Mouse (Mus musculus) skeletal muscle tissue, adult 2 months (tissue): ENCODE results near the gene Tmem268.

Experiments used
- DNase-seq: peaks from one replicate; pipeline ENCODE4 v3.0.0-alpha.2; 2012; ENCODE audit warnings: low read depth, low spot score

The Tmem268 gene

GRCm38 (mm10) chr4:63555111-63555510 is 3.5 kb upstream of the Tmem268 start:
- DNase-seq: no peak

GRCm38 (mm10) chr4:63556665-63557064 is 1.9 kb upstream of the Tmem268 start:
- DNase-seq: no peak

GRCm38 (mm10) chr4:63557124-63558059 is 1.2 kb upstream of the Tmem268 start:
- no peak for DNase-seq

DNA sequence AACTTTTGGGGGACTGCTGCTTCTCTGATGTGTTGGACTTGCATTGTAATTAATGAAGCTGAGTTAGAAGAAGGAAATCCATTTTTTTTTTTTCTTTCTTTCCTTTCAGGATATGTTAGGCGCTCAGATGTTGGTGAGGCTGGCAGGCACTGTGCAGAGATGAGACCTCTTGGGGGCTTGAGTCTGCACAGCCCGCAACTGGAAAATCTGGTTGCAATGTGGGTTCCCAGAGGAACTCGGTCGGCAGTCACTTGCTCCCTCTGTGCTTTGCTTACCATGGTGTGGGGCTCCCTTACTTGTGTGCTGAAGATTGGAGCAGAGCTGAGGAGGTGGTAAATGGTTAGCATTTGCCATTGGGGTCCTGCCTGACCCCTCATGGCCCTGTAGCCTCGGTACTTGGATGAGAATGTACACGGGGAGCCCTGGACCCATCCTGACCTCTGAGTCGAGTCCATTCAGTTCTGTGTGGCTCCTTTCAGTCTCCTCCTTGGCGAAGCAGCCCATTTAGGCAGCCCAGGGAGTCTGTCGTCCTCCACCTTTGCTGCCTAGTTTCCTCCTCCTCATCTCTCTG is 631 bp downstream of the Tmem268 start:
- no peak for DNase-seq

- DNase-seq: no peak
Observed at GRCm38 (mm10) chr4:63560079-63560478, 1.5 kb downstream of the Tmem268 start.

DNA sequence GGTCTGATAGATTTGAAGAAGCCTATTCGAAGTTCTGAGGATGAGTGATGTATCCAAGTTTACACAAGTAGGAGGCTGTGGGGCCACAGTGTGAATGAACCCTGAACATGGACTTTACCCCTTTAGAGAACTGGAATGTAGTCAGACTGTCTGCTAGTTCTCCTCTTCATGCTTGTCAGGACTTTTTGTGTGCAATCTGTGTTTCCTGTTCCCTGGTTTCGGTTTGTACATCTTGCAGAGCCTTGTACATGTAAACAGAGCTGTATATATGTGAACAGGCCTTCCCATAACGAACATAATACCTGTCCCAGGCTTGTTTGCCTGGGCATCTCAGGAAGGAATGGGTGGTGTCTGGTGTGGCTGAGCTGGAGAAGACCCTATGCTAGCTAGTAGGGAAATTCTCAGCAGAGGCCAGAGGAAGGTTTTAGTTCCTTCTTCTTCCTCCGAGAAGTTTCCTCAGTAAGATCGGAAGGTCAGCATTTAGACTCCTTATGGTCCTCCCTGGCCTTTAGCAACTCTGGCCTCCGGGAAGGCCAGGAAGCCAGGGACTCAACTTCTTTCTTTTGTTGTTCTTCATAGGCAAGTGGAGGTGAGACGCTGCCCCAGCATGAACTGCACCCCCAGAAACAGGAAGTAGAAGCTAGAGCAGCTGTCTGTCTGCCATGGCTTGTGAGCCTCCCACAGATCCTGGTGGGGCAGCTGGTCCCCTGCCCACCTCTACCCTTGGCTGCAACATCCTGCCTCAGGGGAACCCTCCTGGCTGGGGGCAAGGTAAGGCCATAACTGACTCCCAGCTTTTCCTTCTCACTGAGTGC is 3.5 kb downstream of the Tmem268 start:
- no peak for DNase-seq

DNA sequence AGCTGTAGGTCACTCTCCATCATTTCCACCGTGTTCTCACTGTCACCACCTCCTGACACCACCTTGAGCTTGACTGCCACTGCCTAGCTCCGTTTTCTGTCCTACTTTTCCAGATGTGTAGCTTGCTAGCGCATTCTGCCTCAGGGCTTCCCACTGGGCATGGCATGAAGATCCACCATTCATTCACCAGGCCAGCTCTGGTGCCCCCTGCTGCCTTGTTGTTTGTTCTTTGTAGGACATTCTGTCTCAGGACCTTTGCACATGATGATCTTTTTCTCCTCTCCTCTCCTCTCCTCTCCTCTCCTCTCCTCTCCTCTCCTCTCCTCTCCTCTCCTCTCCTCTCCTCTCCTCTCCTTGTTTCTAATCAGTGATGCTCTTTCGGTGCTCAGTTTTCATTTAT is 4.2 kb downstream of the Tmem268 start:
- no peak for DNase-seq

DNA sequence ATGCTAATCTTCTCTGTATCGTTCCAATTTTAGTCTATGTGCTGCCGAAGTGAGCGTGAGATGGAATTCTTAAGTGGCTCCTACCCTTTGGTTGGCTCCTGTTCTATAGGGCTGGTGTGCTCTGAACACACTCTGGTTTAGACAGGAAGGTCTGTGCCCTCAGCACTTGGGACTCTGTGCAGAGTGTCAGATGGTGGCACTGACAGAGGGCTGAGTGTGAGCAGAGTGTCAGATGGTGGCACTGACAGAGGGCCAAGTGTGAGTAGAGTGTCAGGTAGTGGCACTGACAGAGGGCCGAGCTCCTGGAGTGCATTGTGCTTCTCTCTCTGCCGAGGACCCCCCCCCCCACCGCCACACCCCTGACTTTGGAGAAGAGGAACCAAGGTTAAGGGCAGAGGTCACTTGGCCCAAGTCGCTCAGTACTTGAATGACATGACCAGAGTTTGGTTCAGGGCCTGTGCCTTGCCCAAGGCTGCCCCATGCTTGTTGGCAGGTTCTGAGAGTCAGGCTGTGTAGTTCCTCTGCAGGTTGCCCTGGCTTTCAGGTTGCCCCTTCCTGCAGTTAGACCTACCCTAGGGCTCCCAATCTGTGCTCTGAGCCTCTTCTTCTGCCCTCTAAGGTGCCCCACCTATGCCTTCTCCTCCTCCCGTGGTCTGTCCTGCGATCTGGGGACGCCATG is 9.3 kb downstream of the Tmem268 start:
- no peak for DNase-seq

DNA sequence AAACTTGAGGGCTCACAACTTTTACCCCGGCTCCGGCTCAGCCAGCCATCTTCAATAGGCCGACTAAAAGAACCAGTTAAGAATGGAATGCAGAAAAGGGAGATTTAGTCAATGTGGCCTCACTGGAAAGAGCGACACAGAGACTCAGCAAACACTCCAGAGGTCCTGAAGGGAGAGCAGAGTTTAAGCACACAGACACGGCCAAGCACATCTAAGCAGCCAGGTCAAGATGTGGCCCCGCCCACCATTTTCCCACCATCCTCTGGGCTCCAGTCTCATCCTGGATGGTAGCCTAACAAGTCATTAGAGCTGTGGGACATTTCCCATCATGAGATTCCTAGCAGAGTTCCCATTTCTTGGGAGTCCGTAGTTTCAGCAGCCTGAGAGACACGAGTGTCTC is 10.7 kb downstream of the Tmem268 start:
- no peak for DNase-seq

GRCm38 (mm10) chr4:63570208-63570781 is 11.7 kb downstream of the Tmem268 start:
- DNase-seq: no peak

- DNase-seq: no peak
Observed at GRCm38 (mm10) chr4:63572621-63573020, 14.0 kb downstream of the Tmem268 start.

GRCm38 (mm10) chr4:63579649-63580048 is 21.1 kb downstream of the Tmem268 start:
- no peak for DNase-seq

DNA sequence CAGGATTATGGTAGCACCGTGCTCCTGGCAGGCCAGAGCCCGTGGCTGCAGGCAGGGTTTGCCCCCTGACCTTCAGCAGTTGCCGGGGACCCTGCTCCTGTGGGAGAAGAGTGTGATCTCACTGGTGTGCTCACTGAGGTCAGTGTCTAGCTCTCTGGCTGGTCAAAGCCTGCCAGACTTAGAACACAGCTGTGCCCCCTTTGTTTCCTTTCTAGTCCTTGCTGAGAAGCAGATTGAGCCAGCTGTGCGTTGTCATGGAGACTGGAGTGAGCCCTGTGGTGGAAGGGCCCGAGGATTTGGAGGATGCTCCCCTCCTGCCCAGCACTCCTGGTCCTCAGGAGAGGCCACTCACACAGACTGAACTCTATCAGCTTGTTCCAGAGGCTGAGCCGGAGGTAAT is 21.5 kb downstream of the Tmem268 start:
- no peak for DNase-seq

DNA sequence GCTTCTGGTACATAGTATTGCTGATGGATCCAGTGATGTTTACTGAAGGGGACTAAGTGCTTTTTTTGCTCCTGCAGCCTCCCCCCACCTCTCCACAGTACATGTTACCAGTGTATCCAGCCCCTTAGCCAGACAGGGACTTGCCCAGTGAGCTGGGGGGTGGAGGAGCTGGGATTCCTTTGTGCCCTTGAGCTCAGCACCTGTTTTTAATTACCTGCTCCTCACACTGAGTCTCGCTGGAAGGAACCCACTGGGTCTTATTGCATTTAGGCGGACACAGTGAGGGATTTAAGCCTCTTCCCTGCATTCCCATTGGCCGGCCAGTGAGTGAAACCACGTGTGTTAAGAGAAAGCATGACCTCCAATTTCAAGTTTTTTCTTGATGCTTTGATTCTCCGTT is 24.0 kb downstream of the Tmem268 start:
- no peak for DNase-seq

GRCm38 (mm10) chr4:63585216-63585615 is 26.6 kb downstream of the Tmem268 start:
- DNase-seq: no peak

GRCm38 (mm10) chr4:63586240-63586639 is 27.7 kb downstream of the Tmem268 start:
- DNase-seq: no peak

GRCm38 (mm10) chr4:63589987-63590386 is 31.4 kb downstream of the Tmem268 start:
- DNase-seq: no peak

GRCm38 (mm10) chr4:63590538-63590937 is 32.0 kb downstream of the Tmem268 start:
- no peak for DNase-seq

DNA sequence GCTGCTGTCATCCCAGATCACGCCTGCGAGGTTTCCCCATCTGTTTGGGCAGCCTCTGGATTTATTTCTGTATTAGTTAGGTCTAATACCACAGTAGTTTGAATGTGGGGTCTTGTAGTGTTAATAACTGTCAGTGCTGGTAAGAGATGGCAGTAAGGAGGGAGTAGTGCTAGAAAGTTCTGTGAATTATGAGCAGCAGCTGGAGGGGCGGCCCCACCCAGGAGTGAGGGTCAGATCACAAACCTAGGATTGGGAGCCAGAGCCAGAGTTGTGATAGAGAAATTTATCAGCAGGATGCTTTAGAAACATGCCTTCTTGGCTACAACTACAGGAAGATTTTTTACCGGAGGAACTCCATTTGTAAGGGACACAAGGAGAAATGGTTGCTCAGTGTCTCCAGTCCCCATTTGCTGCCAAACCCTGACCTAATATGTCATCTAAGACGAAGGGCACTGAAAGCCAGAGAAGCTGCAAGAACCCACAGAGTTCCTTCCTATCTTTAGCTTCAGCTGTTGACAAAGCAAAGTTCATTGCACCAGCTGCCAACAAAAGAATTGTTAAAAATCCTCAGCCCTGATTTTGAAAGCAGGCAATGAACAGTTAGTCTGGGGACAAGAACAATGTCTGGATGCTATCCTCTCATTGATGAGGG is 36.0 kb downstream of the Tmem268 start:
- DNase-seq: peak; percentile 62

DNA sequence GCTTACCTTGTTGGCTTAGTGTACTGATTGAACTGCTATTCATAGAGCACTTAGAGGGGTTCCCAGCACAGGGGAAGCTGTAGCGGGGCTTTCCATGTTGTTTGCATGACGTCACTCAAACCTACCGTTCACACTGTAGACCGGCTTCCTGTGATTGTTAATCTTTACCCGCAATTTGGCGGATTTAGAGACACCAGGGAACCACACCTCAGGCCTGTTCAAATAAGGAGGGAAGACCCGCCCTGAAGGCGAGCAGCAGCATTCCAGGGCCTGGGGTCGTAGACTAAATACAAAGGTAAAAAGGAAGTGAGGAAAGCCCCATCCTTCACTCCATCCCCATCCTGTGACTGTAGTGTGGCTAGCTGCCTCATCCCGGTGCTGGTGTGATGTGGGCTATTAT is 36.7 kb downstream of the Tmem268 start:
- DNase-seq: no peak

DNA sequence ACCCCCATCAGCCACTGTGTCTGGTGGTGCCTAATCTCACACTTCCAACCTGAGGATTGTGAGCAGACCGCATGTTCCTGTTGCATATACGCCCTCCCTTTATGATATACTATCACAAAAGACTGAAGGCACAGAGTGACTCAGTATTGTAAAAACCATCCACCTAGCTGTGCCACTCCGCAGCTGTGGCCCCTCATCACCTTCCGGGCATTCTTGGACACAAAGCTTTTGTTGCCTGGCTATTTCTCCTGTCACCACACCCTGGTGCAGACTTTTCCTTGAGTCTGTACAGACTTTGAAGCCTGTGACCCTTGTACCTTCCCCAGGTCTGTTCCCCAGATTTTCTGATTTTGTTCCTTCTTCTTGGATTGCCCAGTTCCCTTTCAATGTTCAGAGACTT is 37.4 kb downstream of the Tmem268 start:
- DNase-seq: no peak
